Mouse (Mus musculus): ENCODE data around the gene Tbc1d15. TPM values are rescaled to one million over a fixed set of nuclear protein-coding genes. Genes with fewer than 3 reads are reported as not detected.

The Tbc1d15 gene
- 14.2 and 15.3 TPM in 2 replicates for polyA plus RNA-seq (2012; rRNA removed)

DNA sequence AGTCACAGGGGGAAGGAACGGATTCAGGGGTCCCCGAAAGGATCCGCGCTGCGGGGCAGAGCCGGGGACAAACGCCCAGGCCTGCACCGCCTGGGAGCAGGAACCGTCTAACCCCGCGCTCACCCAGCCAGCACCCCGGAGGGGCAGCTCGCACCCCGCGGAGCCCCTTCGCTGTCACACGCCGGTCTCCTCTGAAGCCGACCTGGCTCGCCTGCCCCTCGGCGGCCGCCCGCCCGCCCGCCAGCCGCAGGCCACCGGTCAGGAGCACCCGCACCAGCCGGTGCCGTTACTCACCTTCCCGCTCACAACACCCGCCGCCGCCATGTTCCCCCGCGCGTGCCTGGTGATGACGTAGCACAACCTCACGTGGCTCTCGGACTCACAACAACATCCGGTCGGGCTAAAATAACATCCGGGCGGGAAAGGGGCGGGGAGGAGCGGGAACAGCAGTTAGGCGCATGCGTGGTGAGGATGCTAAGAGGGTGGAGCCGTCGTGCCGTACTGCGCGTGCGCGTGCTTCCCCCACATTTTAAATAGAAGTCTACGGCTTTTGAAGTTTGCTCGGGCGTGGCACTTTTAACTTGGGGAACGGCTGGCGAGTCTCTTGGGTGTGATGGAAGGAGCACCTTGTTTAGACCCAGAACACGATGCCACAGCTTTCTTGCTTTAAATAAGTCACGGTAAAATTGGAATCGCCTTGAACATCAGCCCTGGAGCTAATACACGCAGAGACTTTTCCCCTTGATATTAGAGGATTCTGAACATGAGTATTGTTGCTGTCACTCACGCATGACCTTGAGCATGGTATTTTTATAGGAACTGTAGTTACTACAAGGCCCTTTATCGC lies at the start of gene Tbc1d15:
TSS of gene Tbc1d15 (minus strand) at position 380 of the 847 bp plus-strand sequence.
- peak; percentile 71 for DNase-seq (ENCODE audit: low read depth)

DNA sequence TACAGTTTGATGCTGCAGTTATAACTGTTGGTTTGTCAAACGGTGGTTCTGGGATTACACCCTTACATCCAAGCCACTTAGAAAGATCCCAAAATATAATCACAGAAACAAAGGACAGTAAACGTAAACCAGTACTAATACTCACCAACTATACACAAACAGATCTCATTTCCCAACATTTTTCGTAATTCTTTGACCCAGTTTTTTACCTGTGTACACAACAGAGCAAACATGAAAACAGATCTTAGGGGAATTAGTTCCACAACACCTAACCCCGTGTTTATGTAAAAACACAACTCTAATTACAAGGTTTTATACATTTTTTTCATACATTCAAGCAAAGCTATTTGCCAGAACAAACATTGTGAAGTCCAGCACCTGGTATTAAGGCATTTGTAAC lies 47.4 kb upstream of the Tbc1d15 start:
- DNase-seq (ENCODE audit: low read depth), result no peak

DNA sequence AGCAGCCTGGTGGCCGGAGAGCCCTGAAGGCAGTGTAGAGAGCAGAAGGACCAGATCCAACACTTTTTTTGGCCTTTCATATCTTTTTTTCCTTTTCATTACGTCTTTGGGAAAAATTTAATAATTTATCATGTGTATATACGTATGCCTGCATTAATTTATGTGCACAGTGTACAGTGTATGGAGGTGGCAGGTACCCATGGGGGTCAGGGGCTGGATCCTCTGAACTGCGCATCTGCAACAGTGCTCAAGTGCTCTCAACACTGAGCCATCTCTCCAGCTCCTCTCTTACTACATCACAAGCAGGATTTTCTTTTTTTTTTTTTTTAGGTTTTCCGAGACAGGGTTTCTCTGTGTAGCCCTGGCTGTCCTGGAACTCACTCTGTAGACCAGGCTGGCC lies 46.3 kb upstream of the Tbc1d15 start:
- DNase-seq (ENCODE audit: low read depth), result no peak

DNA sequence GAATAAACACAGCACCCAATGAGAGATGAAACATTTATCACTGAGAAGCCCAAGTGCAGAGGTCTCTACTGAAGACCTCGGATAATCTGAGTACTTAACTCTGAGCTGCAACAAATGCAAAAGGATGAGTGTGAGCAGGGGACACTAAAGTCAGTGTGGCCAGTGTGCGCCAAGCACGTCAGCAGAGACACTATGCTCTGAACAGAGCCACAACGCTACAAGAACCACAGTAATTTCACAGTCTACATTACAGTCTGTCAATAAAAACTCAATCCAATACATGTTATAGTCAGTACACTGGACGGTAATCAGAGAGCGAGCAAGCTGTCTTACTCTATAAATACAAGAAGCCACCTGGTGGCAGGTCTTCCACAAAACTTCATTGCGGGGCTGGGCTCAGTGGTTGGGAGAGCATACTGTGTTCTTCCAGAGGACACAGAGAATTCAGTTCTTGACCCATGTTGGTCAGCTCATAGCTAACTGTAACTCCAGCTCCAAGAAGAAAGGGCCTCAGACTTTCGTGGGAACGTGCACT lies 45.2 kb upstream of the Tbc1d15 start:
- DNase-seq (ENCODE audit: low read depth), result no peak

DNA sequence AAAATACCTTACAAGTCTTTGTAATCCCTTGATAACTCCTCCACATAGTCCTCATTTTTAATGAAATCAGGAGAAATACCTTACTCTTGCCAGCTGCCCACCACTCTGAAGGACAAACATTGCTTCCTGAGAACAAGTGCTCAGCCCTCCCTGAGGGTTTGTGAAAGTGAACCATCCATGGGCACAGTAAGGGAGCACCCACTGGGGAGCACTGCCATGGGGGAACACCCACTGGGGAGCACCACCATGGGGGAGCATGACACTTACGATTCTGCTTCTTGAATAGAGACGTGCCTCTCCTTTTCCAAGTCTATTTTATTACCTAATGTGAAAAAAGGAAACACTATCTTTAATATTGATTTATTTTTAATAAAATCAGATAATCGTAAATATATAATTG lies 43.9 kb upstream of the Tbc1d15 start:
- DNase-seq (ENCODE audit: low read depth), result no peak

DNA sequence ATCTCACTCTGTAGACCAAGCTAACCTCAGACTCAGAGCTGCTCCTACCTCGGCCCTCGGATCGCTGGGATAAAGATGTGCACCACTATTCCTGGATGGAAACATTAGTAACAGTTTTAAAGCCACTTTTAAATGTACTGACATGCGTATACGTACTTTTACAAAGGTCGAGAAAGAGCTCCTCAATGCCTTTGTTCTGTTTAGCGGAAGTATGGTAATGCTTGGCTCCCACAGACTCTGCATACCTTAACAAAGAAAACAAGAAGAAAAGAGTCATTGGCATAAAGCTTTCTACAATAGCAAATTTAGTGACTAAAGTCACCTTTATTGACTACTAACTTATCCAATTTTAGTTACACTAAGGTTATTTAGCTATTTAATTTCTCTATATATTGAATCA lies 43.4 kb upstream of the Tbc1d15 start:
- no peak for DNase-seq (ENCODE audit: low read depth)

DNA sequence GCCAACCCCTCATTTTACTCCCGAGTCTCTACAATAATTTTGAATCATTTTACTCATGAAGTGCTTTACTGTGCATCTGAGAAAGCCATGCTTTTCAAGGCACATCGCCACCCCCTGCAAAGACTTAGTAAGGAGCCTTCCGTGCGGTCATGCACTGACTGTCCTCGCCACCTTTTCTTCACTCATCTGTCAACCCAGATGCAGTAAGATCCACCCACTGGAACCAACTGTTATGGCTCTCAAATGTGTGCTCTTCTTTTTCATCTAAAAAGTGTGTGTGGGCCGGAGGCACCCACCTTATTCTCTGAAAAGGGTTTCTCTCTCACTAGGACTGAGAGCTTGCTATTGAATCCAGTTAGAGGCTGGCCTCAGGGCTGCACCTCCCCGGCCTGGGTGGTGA lies 42.7 kb upstream of the Tbc1d15 start:
- no peak for DNase-seq (ENCODE audit: low read depth)

DNA sequence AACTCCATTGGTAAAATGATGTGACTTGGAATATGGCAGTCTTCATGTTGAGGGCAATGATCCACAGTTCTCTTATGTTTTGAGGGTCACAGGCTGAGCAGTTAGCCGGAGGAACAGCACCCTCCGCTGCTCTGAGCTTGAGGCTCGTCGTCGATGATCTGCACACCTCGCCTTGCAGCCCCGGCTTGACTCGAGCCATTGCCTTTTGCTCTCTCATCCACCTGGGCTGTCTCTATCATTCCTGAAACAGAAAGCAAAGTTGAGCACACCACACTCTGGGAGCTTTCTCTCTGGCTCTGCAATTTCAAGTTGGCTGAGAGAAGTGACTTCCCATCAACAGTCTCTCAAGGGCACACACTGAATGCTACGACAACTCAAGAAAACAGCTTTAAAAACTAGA lies 39.4 kb upstream of the Tbc1d15 start:
- DNase-seq (ENCODE audit: low read depth), result no peak

DNA sequence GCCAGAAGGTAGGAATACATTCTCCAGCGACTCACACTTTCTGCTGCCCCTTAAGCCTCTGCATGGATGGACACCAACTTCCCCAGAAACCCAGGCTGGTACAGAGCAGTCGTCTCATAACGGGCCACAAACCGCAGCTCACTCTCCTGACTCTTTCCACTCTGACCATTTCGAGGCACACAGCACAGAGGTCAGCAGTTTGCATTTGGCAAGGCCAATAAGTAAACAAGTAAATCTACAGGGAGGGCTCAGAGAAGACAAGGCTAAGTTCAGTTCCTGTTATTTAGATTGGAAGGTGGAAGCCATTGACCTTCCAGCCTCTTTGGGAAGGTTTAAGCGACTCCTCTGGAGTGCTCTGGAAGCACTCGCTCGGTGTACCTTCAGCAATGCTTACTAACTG lies 37.6 kb upstream of the Tbc1d15 start:
- no peak for DNase-seq (ENCODE audit: low read depth)

DNA sequence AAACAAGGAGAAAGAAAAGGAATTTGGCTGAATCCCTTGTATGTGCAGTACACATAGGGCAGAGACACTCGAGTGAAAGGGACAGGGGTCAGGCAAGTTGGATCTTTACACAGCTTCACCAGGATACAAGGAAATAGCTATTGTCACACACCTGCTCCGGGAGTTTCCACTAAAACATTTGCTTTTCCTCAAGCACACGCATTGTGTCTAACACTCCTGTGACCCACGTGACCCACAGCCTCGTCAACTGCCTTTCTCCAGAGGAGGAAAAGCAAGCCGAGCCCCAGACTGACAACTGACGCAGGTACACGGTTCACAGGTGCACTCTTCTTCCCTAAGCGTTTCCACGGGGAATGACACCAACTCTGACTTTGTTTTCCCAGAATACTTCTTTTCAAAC lies 32.9 kb upstream of the Tbc1d15 start:
- no peak for DNase-seq (ENCODE audit: low read depth)

DNA sequence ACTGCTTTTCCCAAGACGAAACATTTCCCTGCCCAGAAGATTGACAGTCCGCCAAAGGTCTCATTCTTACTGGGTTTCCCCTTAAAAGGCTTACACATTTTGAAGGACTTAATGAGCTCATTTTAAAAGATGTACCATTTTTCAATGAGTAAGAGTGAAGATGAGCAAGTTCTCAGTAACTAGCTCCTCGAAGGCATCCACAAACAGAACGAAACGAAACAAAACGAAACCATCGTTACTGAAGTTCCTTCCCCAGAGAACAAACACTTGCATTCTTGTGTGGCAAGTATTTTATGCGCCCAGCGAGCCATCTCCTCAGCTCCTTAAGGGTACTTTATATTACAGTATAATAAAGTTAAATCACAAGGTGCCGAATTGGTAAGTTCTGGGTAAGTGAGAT lies 30.1 kb upstream of the Tbc1d15 start:
- DNase-seq (ENCODE audit: low read depth), result no peak

DNA sequence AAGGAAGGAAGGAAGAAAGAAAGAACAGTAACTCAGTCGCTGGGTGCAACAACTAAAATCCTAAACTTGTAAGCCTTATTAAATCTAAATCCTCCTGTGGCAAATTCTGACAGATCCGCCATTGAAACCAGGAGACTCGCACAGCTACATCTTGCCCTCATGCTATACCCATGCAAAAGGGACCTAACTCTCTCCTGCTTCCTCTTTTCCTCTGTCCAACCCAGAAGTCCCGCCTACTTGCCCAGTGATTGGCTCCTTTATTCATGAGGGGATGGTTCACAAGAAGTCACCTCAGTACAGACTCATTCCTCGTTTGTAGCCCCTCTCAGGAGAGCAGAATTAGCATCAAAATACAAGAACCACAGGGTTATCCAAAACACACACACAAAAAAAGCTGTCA lies 20.4 kb upstream of the Tbc1d15 start:
- DNase-seq (ENCODE audit: low read depth), result no peak

DNA sequence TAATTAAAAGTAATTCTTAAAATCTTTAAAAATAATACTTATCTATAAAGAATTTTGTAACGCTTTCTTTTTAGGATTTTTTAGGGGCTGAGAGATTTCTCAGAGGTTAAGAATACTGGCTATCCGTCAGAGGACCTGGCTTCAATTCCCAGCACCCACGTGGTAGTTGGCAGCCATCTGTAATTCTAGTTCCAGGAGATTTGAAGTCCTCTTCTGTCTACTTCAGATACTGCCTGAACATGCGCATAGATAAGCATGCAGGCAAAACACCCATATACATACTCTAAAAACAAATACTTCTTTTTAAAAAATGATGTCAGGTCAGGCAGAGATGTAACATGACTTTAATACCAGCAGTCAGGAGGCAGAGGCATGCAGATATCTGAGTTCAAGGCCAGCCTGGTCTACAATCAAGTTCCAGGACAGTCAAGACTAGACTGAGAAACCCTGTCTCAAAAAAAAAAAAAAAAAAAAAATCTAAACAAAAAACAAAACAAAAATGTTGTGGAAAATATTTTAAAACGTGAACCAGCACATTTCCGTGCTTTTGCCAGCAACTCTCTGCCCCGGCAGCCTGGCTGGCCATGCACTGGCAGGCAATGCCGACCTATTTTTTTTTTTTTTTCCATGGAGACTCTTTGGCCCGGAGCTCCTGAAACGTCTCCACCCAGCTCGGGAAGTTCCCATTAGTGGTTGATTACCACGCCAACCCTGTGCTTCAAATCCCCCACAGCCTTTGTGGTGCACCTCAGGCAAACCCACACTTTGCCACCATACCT lies 19.5 kb upstream of the Tbc1d15 start:
- DNase-seq (ENCODE audit: low read depth), result no peak

DNA sequence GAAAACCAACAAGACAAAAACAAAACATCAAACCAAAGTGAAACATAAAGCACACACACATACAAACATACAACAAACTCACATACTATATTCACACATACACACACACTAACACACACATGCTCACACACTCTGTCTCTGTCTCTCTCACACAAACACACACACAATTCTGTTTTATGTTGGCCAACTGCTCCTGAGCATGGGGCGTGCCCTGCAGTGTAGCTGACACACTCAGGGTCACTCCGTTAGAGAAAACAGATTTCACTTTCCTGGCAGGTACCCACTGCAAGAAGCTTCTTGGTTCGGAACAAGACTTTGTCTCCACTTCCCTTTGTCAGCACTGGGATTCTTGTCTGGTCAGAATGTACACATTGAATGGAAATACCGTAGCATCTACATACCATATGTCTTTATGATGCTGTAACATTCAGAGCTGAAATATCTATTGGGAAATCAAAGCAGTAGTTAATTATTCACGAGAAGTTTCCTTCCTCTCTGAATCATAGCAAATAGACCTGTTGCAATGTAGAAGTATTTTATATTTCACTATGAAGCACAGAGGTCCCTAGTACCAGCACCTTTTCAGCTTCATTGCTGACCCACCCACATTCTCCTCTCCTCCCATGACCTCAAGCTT lies 11.8 kb upstream of the Tbc1d15 start:
- DNase-seq (ENCODE audit: low read depth), result no peak

DNA sequence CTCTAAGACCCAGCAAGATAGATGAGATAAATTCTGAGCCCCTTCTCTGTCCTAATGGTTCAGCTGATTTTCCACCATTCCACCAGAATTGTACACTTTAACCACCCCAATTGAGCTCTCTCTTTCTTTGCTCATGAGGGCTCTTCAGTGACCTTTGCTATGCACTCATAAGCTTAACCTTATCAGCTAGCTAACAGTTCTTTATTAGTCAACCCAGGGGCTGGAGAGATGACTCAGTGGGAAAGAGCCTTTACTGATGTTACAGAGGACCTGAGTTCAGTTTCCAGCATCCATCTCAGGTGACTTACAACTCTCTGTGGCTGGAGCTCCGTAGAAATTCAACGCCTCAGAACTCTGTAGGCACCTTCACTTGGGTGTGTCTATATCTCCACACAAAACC lies 11.0 kb upstream of the Tbc1d15 start:
- no peak for DNase-seq (ENCODE audit: low read depth)

DNA sequence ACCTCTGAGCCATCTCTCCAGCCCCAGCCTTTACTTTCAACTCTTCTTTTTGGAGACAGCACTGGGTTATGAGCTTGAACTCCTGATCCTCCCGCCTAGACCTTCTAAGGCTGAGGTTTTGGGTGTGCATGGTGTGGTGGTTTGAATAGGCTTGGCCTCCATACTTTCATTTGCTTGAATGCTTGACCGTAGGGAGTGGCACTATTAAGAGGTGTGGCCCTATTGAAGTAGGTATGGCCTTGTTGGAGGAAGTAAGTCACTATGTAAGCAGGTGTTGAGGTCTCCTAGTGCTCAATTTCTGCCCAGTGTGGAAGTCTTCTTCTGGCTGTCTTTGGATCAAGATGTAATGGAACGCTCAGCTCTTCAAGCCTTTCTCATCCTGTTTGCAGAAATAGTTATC lies 10.2 kb upstream of the Tbc1d15 start:
- no peak for DNase-seq (ENCODE audit: low read depth)

DNA sequence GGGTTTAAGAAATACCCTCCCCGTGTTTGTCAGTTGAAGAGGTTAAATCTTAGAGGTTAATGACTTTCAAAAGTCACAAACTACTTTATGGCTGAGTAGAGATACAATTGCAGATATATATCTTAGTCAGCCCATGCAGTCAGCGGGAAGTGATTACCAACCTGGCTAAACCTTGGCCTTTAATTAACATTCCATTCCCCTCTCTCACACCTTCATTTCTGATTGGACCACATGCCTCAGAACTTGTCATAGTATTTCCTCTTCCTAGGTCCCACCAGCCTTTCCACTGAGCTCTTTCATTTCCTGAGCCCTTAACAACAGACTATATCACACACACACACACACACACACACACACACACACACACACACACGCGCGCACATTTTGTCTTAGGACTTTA lies 4.9 kb upstream of the Tbc1d15 start:
- DNase-seq (ENCODE audit: low read depth), result no peak

DNA sequence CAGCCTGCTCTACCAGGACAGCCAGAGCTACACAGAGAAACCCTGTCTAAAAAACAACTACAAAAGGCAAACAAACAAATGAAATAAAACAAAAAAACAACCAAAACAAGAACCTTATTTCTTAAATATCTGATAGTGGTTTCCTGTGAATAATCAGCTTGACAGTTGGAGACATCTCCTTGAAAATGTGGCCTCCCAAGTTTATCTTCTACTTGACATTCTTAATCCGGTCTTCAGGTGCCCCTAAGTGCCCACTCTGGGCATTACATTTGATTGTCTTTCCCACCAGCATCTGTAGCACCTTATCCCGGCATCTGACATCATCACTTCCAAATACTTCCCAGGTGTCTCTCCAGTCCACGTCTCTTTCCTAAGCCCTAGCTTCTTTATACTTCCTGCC lies 2.3 kb upstream of the Tbc1d15 start:
- no peak for DNase-seq (ENCODE audit: low read depth)

DNA sequence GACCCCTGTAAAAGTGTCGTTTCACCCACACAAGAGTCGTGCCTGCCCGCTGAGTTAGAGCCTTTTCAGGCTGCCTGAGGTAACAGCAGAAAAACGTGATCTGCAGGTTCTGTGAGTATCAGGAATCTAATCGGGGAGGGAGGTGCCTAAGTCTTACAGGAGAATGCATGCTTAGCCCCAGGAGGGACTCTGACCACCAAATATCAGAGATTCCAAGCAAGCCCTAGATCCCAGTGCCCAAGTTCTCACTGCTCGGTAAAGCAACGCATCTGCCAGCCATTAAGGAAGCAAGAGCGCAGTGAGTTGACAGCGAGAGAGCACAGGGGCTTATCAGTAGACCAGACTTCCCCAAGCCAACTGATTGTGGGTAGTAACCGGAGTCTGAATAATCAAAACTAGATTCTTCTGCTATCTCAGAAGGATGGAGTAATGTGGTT lies 1.1 kb upstream of the Tbc1d15 start:
- DNase-seq (ENCODE audit: low read depth), result no peak

DNA sequence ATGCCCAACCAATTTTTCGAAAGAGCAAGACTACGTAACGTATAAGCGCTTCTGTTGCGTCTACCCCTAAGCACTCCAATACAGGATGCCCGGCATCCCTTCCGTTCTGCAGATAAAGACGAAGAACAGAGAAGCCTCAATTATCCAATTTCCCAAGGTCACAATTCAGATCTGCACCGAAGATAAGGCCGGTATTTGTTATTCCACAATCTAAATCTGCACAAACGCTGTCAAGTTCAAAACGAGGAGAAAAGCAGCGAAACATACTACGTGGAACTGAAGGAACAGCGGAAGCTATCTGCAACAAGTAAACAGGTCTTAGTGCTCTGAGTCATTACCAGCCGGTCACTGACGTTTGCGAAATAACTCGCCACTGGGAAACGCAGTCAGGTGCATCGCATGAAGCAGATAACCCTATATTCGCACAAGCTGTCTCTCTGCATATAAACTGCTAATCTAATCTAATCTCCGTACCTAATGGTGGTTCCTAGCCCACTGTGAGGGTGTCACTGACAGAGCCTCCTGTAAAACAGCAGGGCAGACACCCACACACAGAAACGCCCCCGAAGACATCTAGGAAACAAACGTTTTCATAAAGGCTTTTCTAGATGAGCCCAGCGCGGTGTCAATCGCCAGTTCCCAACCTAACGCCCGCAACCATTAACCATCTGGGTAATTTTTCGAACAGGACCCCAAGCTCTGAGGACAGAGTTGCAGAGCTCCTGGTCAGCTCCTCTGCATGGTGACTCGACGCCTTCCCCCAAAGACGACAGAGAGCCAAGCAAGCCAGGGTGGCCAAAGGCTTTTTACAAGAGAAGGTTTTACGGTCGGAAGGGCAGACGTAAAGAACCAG lies 806 bp downstream of the Tbc1d15 start:
- no peak for DNase-seq (ENCODE audit: low read depth)

DNA sequence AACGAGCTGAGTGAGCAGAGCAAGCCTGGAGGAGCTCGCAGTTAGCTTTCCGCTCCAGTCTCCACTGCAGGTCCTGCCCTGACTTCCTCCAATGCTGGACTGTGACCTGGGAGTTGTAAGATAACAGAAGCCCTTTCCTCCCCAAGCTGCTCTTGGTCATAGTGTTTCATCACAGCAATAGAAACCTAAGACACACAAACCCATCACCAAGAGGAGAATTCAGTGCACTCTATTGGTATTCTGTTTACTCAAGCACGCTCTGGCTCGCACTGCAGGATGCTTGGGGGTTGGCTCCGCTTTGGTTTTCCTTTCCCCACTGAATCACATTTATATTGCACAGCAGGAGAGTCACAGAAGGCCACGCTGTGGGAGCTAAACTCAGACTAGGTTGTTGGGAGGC lies 3.2 kb downstream of the Tbc1d15 start:
- no peak for DNase-seq (ENCODE audit: low read depth)

All from gonadal fat pad, adult 2 months (tissue).